Mouse (Mus musculus) stomach, postnatal 0 days (tissue): ENCODE measurements around the gene Mapk14.

Experiments used
- CTCF ChIP-seq: IDR thresholded peaks from 2 replicates; pipeline ENCODE4 v1.5.1; 2016; ENCODE audit warnings: antibody characterized with exemption, low read depth, mild to moderate bottlenecking, moderate library complexity
- EP300 ChIP-seq: optimal IDR thresholded peaks from 2 replicates; pipeline ENCODE3; 2016; ENCODE audit warnings: antibody characterized with exemption

GRCm38 (mm10) chr17:28650268-28650667 lies 40.9 kb upstream of the Mapk14 start:
- TF ChIP-seq CTCF: no peak
- no peak for TF ChIP-seq EP300
